Mouse (Mus musculus) subcutaneous adipose tissue, adult 2 months (tissue): Measurements from ENCODE around the gene Ndufb11. TPM values are rescaled to one million over a fixed set of nuclear protein-coding genes. Genes with fewer than 3 reads are reported as not detected.

Experiments
- polyA plus RNA-seq: library from polyadenylated mRNA; depleted of rRNA; stranded (reverse); fragments of >200 nt; gene quantifications from 2 replicates; pipeline ENCODE4 v1.2.3, GENCODE M21; 2012; ENCODE audit warnings: low replicate concordance; rRNA removed

Ndufb11 gene
- polyA plus RNA-seq, result 156 and 174 TPM in 2 replicates

DNA sequence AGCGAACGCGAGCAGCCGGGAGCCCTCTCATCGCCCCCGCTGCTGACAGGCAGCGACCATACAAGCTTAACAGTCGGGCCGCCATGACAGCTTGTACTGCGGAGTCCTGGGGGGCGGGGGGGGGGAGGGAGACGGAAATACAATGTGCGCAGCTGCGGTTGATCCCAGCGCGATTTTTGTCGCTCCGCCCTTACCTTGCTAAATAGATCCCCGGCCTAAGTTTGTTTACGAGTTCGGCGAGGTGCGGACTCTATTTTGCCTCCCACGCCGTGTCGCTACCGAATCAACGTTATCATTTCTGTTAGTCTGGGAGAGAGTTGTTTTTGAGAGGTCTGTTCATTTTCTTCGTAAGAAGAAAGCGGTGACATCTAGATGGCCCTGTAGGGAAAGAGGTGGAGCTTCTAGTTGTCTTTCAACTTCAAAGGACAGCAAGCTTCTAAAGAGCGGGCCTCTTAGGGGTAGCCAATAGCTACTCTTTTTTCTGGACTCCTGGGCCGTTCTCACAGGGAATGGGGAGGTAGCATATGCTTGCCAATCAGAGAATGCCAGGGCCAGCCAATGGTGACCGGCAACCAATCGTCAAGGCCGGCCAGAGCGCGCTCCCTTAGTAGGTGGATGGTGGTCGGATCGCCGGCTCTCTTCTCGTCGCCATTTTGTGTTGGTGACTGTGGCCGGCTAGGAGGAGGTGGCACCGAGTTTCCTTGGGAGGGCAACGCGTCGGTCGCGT is at the start of gene Ndufb11, which contains the start of gene Rbm10:
TSS of gene Ndufb11 (minus strand) at position 444 of the 727 bp plus-strand sequence.
TSS of gene Rbm10 (plus strand) at position 328 of the 727 bp plus-strand sequence.

GRCm38 (mm10) chrX:20658026-20658652 is 40.7 kb upstream of the Ndufb11 start, which contains the start of gene Uba1:
Gene Uba1 (plus strand): TSS chrX:20658326.

Other genes starting within 250 kb of the Ndufb11 start
- gene Jade3, start 191.9 kb downstream of the Ndufb11 start, polyA plus RNA-seq, result 0.70 and 0.91 TPM in 2 replicates
- gene Rgn, start 67.8 kb downstream of the Ndufb11 start, polyA plus RNA-seq, result not detected in 2 replicates
- 28.2 and 69.6 TPM in 2 replicates for gene Rbm10, start 116 bp downstream of the Ndufb11 start, polyA plus RNA-seq
- 271 and 335 TPM in 2 replicates for gene Uba1, start 40.7 kb upstream of the Ndufb11 start, polyA plus RNA-seq
- 237 and 267 TPM in 2 replicates for gene Cdk16, start 70.3 kb upstream of the Ndufb11 start, polyA plus RNA-seq
- 5.8 and 28.5 TPM in 2 replicates for gene Usp11, start 86.3 kb upstream of the Ndufb11 start, polyA plus RNA-seq
- gene Araf, start 180.2 kb upstream of the Ndufb11 start, polyA plus RNA-seq, result 154 and 191 TPM in 2 replicates